Comparison of ENCODE assay signal across 23 mouse cellular contexts in the genomic region with DNA sequence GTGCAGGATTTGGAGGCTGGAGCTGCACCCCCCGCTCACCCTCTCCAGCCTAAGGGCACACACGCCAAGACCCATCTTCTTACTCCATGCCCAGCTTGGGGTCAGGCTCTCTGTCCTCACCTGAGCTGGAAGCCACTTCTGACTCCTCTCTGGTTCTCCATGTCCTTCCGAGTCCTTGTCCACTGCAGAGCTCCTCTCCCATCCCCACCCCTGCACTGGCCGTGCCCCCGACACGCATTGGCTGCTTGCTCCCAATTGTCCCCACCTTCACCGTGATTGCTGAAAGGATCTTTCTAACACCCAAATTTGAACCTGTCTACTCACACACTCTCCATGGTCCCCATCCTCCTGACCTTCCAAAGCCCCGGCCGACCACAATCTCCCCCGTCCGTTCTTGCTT. TPM values are rescaled to one million over a fixed set of nuclear protein-coding genes. Genes with fewer than 3 reads are reported as not detected.
"Had no signal": no experiment of that assay in that cellular context is flagged by ENCODE, and none has a peak within 500 bp of the region (broad histone marks: within the 10 kb centered on the region; RNA-seq: fewer than 3 reads in every experiment).

No protein-coding gene starts in this region.

- H3K27me3 ChIP-seq: liver, embryonic 13.5 days; neural tube, embryonic 12.5 days; stomach, embryonic 15.5 days had no signal

- H3K4me2 ChIP-seq: liver, embryonic 13.5 days; midbrain, embryonic 11.5 days; neural tube, embryonic 12.5 days; neural tube, embryonic 15.5 days; stomach, embryonic 15.5 days had no signal

- H3K36me3 ChIP-seq: liver, embryonic 13.5 days; neural tube, embryonic 12.5 days; neural tube, embryonic 15.5 days; stomach, embryonic 15.5 days had no signal

- H3K9me3 ChIP-seq: liver, embryonic 13.5 days; neural tube, embryonic 12.5 days; neural tube, embryonic 15.5 days; stomach, embryonic 15.5 days had no signal

- DNase-seq: kidney, adult 2 months; kidney, postnatal 25 days; liver, embryonic 13.5 days; lung, adult 2 months; lung, postnatal 14 days; lung, postnatal 4 days; midbrain, embryonic 14.5 days; right cerebral cortex, adult 18-20 months; right cerebral cortex, postnatal 14 days; spleen, adult 18-20 months; thymus, postnatal 36 days had no signal

- H3K27ac ChIP-seq: liver, embryonic 13.5 days; neural tube, embryonic 12.5 days; neural tube, embryonic 15.5 days; stomach, embryonic 15.5 days had no signal

- H3K9ac ChIP-seq: liver, embryonic 13.5 days; neural tube, embryonic 12.5 days; neural tube, embryonic 15.5 days; stomach, embryonic 15.5 days had no signal

- H3K4me3 ChIP-seq: liver, embryonic 13.5 days; neural tube, embryonic 12.5 days; neural tube, embryonic 15.5 days; stomach, embryonic 15.5 days had no signal

RNA-seq across cellular contexts. Expression of gene Gm45837, which starts 50.9 kb away (rescaled TPM):
- total RNA-seq: layer of hippocampus, postnatal 14 days; left cerebral cortex, postnatal 25 days; liver, adult 2 months; megakaryocyte progenitor cell, adult 5-6 weeks; megakaryocyte-erythroid progenitor cell, adult 5-6 weeks; midbrain, postnatal 0 days had no signal
- polyA plus RNA-seq: kidney, adult 2 months; large intestine, adult 2 months; liver, adult 2 months; midbrain, embryonic 11.5 days; midbrain, embryonic 14.5 days; midbrain, postnatal 0 days; neural tube, embryonic 12.5 days; urinary bladder, adult 2 months had no signal
